31 mouse cellular contexts compared by ENCODE assay signal in genomic region chr10:76486302-76486701, GRCm38 (mm10). TPM values are rescaled to one million over a fixed set of nuclear protein-coding genes. Genes with fewer than 3 reads are reported as not detected.
DNase-seq lines count a peak whose midpoint lies in the region; ATAC-seq and TF ChIP-seq lines count a peak whose summit lies in the region.
"Had no signal": no experiment of that assay in that cellular context is flagged by ENCODE, and none has a peak within 500 bp of the region (broad histone marks: within the 10 kb centered on the region; RNA-seq: fewer than 3 reads in every experiment).

No protein-coding gene starts in this region.

- H3K9me3 ChIP-seq in liver, embryonic 12.5 days (replicated peaks), result no peaks in the 10 kb centered on the region
- no peaks in the 10 kb centered on the region for H3K9me3 ChIP-seq in CH12.LX (replicated peaks; ENCODE audit: low read length)
- H3K9me3 ChIP-seq in megakaryocyte, embryonic 14.5 days, result no peaks in the 10 kb centered on the region
- H3K9me3 ChIP-seq: embryonic facial prominence, embryonic 12.5 days; embryonic facial prominence, embryonic 15.5 days; forebrain, embryonic 12.5 days; forebrain, embryonic 15.5 days; heart, embryonic 12.5 days; heart, embryonic 15.5 days; hindbrain, embryonic 10.5 days; hindbrain, embryonic 13.5 days; intestine, embryonic 15.5 days had no signal

- no peaks in the 10 kb centered on the region for H3K27me3 ChIP-seq in liver, embryonic 12.5 days (replicated peaks)
- H3K27me3 ChIP-seq in CH12.LX (replicated peaks), result no peaks in the 10 kb centered on the region
- no peaks in the 10 kb centered on the region for H3K27me3 ChIP-seq in megakaryocyte, embryonic 14.5 days (replicated peaks)
- H3K27me3 ChIP-seq: embryonic facial prominence, embryonic 12.5 days; embryonic facial prominence, embryonic 15.5 days; forebrain, embryonic 12.5 days; forebrain, embryonic 15.5 days; heart, embryonic 12.5 days; heart, embryonic 15.5 days; hindbrain, embryonic 13.5 days; intestine, embryonic 15.5 days had no signal

- no peak for TF ChIP-seq POLR2A in CH12.LX (IDR thresholded peaks at IDR 0.05; ENCODE audit: low read depth, low read length)

- TF ChIP-seq RAD21 in CH12.LX (IDR thresholded peaks at IDR 0.05; ENCODE audit: low read depth, low read length), result no peak

- H3K4me3 ChIP-seq in liver, embryonic 12.5 days, result no peak overlapping the region
- no peak overlapping the region for H3K4me3 ChIP-seq in CH12.LX (replicated peaks in 1 of 3; ENCODE audit: low read depth in 2 of 3, low read length in 2 of 3, poor library complexity in 1 of 3)
- H3K4me3 ChIP-seq in megakaryocyte, embryonic 14.5 days (replicated peaks), result peak overlapping the region; percentile 56
- H3K4me3 ChIP-seq: embryonic facial prominence, embryonic 12.5 days; embryonic facial prominence, embryonic 15.5 days; forebrain, embryonic 12.5 days; forebrain, embryonic 15.5 days; heart, embryonic 12.5 days; heart, embryonic 15.5 days; hindbrain, embryonic 10.5 days; hindbrain, embryonic 13.5 days; intestine, embryonic 15.5 days had no signal

- intact Hi-C loops in gastrocnemius, postnatal 14 days (cut with DNase I; ENCODE audit: low total_unique reads), result no loop called here

- no peak overlapping the region for H3K9ac ChIP-seq in liver, embryonic 12.5 days
- H3K9ac ChIP-seq in CH12.LX (ENCODE audit: insufficient read depth, low read depth), result no peak overlapping the region
- H3K9ac ChIP-seq: embryonic facial prominence, embryonic 12.5 days; embryonic facial prominence, embryonic 15.5 days; forebrain, embryonic 12.5 days; forebrain, embryonic 15.5 days; heart, embryonic 12.5 days; heart, embryonic 15.5 days; hindbrain, embryonic 13.5 days; intestine, embryonic 15.5 days had no signal

- in situ Hi-C loops in CH12.LX (cut with MboI; ENCODE audit: low pct_ligation_motif_present, low pct_unique_long_range_greater_than_20kb, low sequenced_read_pairs), result no loop called here

- H3K4me1 ChIP-seq in liver, embryonic 12.5 days, result peaks cover 20% of the 10 kb centered on the region
- H3K4me1 ChIP-seq in CH12.LX (ENCODE audit: control insufficient read depth in 1 of 2, insufficient read depth in 2 of 2), result peaks cover 9 to 11% of the 10 kb centered on the region in 2 experiments; a peak in 3 of 4 replicates
- peaks cover 71% of the 10 kb centered on the region for H3K4me1 ChIP-seq in megakaryocyte, embryonic 14.5 days
- H3K4me1 ChIP-seq: embryonic facial prominence, embryonic 12.5 days; embryonic facial prominence, embryonic 15.5 days; forebrain, embryonic 12.5 days; forebrain, embryonic 15.5 days; heart, embryonic 12.5 days; hindbrain, embryonic 10.5 days; hindbrain, embryonic 13.5 days; intestine, embryonic 15.5 days had no signal

- dilution Hi-C loops in CH12.LX (cut with MboI; ENCODE audit: extremely low pct_ligation_motif_present, extremely low pct_unique_long_range_greater_than_20kb, low sequenced_read_pairs), result no loop called here

- H3K36me3 ChIP-seq in liver, embryonic 12.5 days, result peaks cover 99% of the 10 kb centered on the region
- H3K36me3 ChIP-seq in CH12.LX (replicated peaks in 1 of 2; ENCODE audit: control insufficient read depth in 1 of 2, insufficient read depth in 1 of 2, low read length in 1 of 2), result peaks cover 77 to 93% of the 10 kb centered on the region in 2 experiments
- peaks cover 91% of the 10 kb centered on the region for H3K36me3 ChIP-seq in megakaryocyte, embryonic 14.5 days (replicated peaks; ENCODE audit: low read length)

- ATAC-seq in liver, embryonic 12.5 days, result no peak
- peak; percentile 46 for ATAC-seq in common myeloid progenitor, adult 5-6 weeks (replicated peaks; ENCODE audit: low read depth, poor library complexity, severe bottlenecking)
- ATAC-seq: CD4-positive, CD25-positive, alpha-beta regulatory T cell, adult 4 months; forebrain, embryonic 15.5 days; hindbrain, embryonic 16.5 days; intestine, embryonic 15.5 days had no signal

- peak overlapping the region; percentile 13; the same call in 1 of the 2 replicates for H3K27ac ChIP-seq in liver, embryonic 12.5 days
- H3K27ac ChIP-seq in CH12.LX (ENCODE audit: insufficient read depth, low read depth), result 0 out of 2 replicates have a peak overlapping the region, but pooled peaks have one; percentile 18
- H3K27ac ChIP-seq: embryonic facial prominence, embryonic 12.5 days; embryonic facial prominence, embryonic 15.5 days; forebrain, embryonic 12.5 days; forebrain, embryonic 15.5 days; heart, embryonic 15.5 days; hindbrain, embryonic 10.5 days; hindbrain, embryonic 13.5 days; intestine, embryonic 15.5 days had no signal

- WGBS in liver, embryonic 12.5 days (ENCODE audit: insufficient replicate concordance), result 56% methylated on average over 2 of the region's 2 CpGs

- no peak for TF ChIP-seq CTCF in CH12.LX (conservative IDR thresholded peaks at IDR 0.05 in 1 of 2, IDR thresholded peaks at IDR 0.05 in 1 of 2; ENCODE audit: low read depth in 2 of 2, low read length in 2 of 2)

- no peak for TF ChIP-seq EP300 in CH12.LX (IDR thresholded peaks at IDR 0.05; ENCODE audit: low read length)

- DNase-seq in liver (no peak), CH12.LX (ENCODE audit: extremely low read depth) (no peak)
- DNase-seq in gastrocnemius, postnatal 14 days, result no peak
- no peak for DNase-seq in thymus, postnatal 4 days
- no peak for DNase-seq in layer of hippocampus, postnatal 14 days (ENCODE audit: low spot score in 2 of 2)
- DNase-seq: adrenal gland, adult 2 months; adrenal gland, postnatal 14 days; cerebellum, adult 11-12 months; cerebellum, adult 8-10 months; cerebellum, postnatal 14 days; gastrocnemius, postnatal 10 days; heart, adult 18-20 months; heart, postnatal 10 days; heart, postnatal 36 days had no signal

- no peak overlapping the region for H3K4me2 ChIP-seq in liver, embryonic 12.5 days
- H3K4me2 ChIP-seq in CH12.LX (ENCODE audit: insufficient read depth, low read depth, poor library complexity, severe bottlenecking), result no peak overlapping the region
- H3K4me2 ChIP-seq: embryonic facial prominence, embryonic 12.5 days; embryonic facial prominence, embryonic 15.5 days; forebrain, embryonic 12.5 days; forebrain, embryonic 15.5 days; heart, embryonic 12.5 days; heart, embryonic 15.5 days; hindbrain, embryonic 13.5 days; intestine, embryonic 15.5 days had no signal

- no peaks in the 10 kb centered on the region for H3K79me2 ChIP-seq in CH12.LX (replicated peaks; ENCODE audit: control insufficient read depth, extremely low read depth, insufficient read depth, poor library complexity, severe bottlenecking)

TF ChIP-seq in CH12.LX, 34 proteins besides CTCF, POLR2A, EP300 and RAD21:
- TF ChIP-seq TCF12 (IDR thresholded peaks at IDR 0.05; ENCODE audit: low read depth, low read length) (no peak), SMC3 (IDR thresholded peaks at IDR 0.05; ENCODE audit: low read depth, low read length) (no peak), RCOR1 (conservative IDR thresholded peaks at IDR 0.05; ENCODE audit: low read depth, low read length) (no peak)

RNA-seq across cellular contexts. Expression of gene Ybey, which starts 17.4 kb away (rescaled TPM):
- 5.3 and 5.7 TPM in 2 replicates for polyA plus RNA-seq in liver, embryonic 12.5 days (2016; fragmentation: Nextera tagmentation; extraction: Ambion mirVana)
- total RNA-seq in CH12.LX (2012; rRNA removed) (4.3 and 4.4 TPM in 2 replicates), CH12.LX (2014; rRNA removed) (5.2 TPM in 2 replicates)
- polyA plus RNA-seq in CH12.LX (2012; ENCODE audit: insufficient read length, low read depth), result 2.0 and 3.0 TPM in 2 replicates
- 5.3 and 8.8 TPM in 2 replicates for total RNA-seq in common myeloid progenitor, adult 5-6 weeks (2017)
- polyA plus RNA-seq in megakaryocyte, embryonic 14.5 days (2012; ENCODE audit: insufficient read depth, low replicate concordance), result 0.74 TPM in 1 of 2 replicates, not detected in the other
- total RNA-seq in gastrocnemius, postnatal 14 days (2021), result 1 to 10 TPM; 3.5 to 3.8 TPM
- 1 to 10 TPM; 3.4 to 3.8 TPM for total RNA-seq in layer of hippocampus, postnatal 14 days (2021)

RNA-seq across cellular contexts. Expression of gene Mcm3ap, which starts 17.6 kb away (rescaled TPM):
- polyA plus RNA-seq in liver, embryonic 12.5 days (2016; fragmentation: Nextera tagmentation; extraction: Ambion mirVana), result 39.1 and 43.3 TPM in 2 replicates
- 34.2 and 40.4 TPM in 2 replicates for total RNA-seq in CH12.LX (2012; rRNA removed)
- 26.4 and 26.9 TPM in 2 replicates for total RNA-seq in CH12.LX (2014; rRNA removed)
- polyA plus RNA-seq in CH12.LX (2012; ENCODE audit: insufficient read length, low read depth), result 47.8 and 51.1 TPM in 2 replicates
- total RNA-seq in common myeloid progenitor, adult 5-6 weeks (2017), result 95.8 and 110 TPM in 2 replicates
- polyA plus RNA-seq in megakaryocyte, embryonic 14.5 days (2012; ENCODE audit: insufficient read depth, low replicate concordance), result 4.7 and 33.6 TPM in 2 replicates
- total RNA-seq in gastrocnemius, postnatal 14 days (2021), result 10 to 100 TPM; 21.4 to 22.2 TPM
- total RNA-seq in layer of hippocampus, postnatal 14 days (2021), result 10 to 100 TPM; 42.2 to 44.1 TPM

RNA-seq across cellular contexts. Expression of gene 2610028H24Rik, which starts 37.4 kb away (rescaled TPM):
- not detected in 2 replicates for polyA plus RNA-seq in liver, embryonic 12.5 days (2016; fragmentation: Nextera tagmentation; extraction: Ambion mirVana)
- total RNA-seq in CH12.LX (2012; rRNA removed), result 0.25 and 0.42 TPM in 2 replicates
- total RNA-seq in CH12.LX (2014; rRNA removed), result not detected in 2 replicates
- not detected in 2 replicates for polyA plus RNA-seq in CH12.LX (2012; ENCODE audit: insufficient read length, low read depth)
- not detected in 2 replicates for total RNA-seq in common myeloid progenitor, adult 5-6 weeks (2017)
- not detected in 2 replicates for polyA plus RNA-seq in megakaryocyte, embryonic 14.5 days (2012; ENCODE audit: insufficient read depth, low replicate concordance)
- total RNA-seq in gastrocnemius, postnatal 14 days (2021), result under 1 TPM; 0.31 to 0.45 TPM
- not detected for total RNA-seq in layer of hippocampus, postnatal 14 days (2021)
- total RNA-seq: adrenal gland, adult 2 months; adrenal gland, postnatal 14 days; adrenal gland, postnatal 4 days had no signal
- polyA plus RNA-seq: adrenal gland, adult 2 months; brain, embryonic 14.5 days; C2C12; embryonic facial prominence, embryonic 12.5 days; forebrain, embryonic 12.5 days; forebrain, embryonic 15.5 days; heart, embryonic 12.5 days; hindbrain, embryonic 10.5 days; hindbrain, embryonic 13.5 days; hindbrain, embryonic 16.5 days; intestine, embryonic 15.5 days had no signal

RNA-seq across cellular contexts. Expression of gene Pcnt, which starts 43.7 kb away (rescaled TPM):
- 12.6 and 13.8 TPM in 2 replicates for polyA plus RNA-seq in liver, embryonic 12.5 days (2016; fragmentation: Nextera tagmentation; extraction: Ambion mirVana)
- total RNA-seq in CH12.LX (2012; rRNA removed) (28.7 and 29.1 TPM in 2 replicates), CH12.LX (2014; rRNA removed) (22.2 and 24.6 TPM in 2 replicates)
- polyA plus RNA-seq in CH12.LX (2012; ENCODE audit: insufficient read length, low read depth), result 30.2 and 30.6 TPM in 2 replicates
- total RNA-seq in common myeloid progenitor, adult 5-6 weeks (2017), result 70.6 and 77.7 TPM in 2 replicates
- polyA plus RNA-seq in megakaryocyte, embryonic 14.5 days (2012; ENCODE audit: insufficient read depth, low replicate concordance), result 32.3 and 41.3 TPM in 2 replicates
- total RNA-seq in gastrocnemius, postnatal 14 days (2021), result 10 to 100 TPM; 50.6 to 71.3 TPM
- 10 to 100 TPM; 14.6 to 18.6 TPM for total RNA-seq in layer of hippocampus, postnatal 14 days (2021)

RNA-seq across cellular contexts. Expression of gene Lss, which starts 45.1 kb away (rescaled TPM):
- 51.9 and 53.5 TPM in 2 replicates for polyA plus RNA-seq in liver, embryonic 12.5 days (2016; fragmentation: Nextera tagmentation; extraction: Ambion mirVana)
- total RNA-seq in CH12.LX (2012; rRNA removed) (28.8 and 38.4 TPM in 2 replicates), CH12.LX (2014; rRNA removed) (60.8 and 89.6 TPM in 2 replicates)
- 37.7 and 53.3 TPM in 2 replicates for polyA plus RNA-seq in CH12.LX (2012; ENCODE audit: insufficient read length, low read depth)
- total RNA-seq in common myeloid progenitor, adult 5-6 weeks (2017), result 4.2 and 5.1 TPM in 2 replicates
- 13.1 and 30.8 TPM in 2 replicates for polyA plus RNA-seq in megakaryocyte, embryonic 14.5 days (2012; ENCODE audit: insufficient read depth, low replicate concordance)
- total RNA-seq in gastrocnemius, postnatal 14 days (2021), result 1 to 10 TPM; 4.5 to 6.9 TPM
- 10 to 100 TPM; 60.9 to 73.6 TPM for total RNA-seq in layer of hippocampus, postnatal 14 days (2021)
